Mouse (Mus musculus) liver, adult (tissue): ENCODE data around the gene Map6.

Source experiments
- GATA4 ChIP-seq: IDR thresholded peaks from 2 replicates; pipeline ENCODE4 v1.6.1; 2014; ENCODE audit warnings: mild to moderate bottlenecking, low read length; ENCODE audit not compliant: insufficient replicate concordance

The Map6 gene

GRCm38 (mm10) chr7:99279586-99279985, 12.3 kb downstream of the Map6 start:
- no peak for TF ChIP-seq GATA4

GRCm38 (mm10) chr7:99287287-99287686, 20.0 kb downstream of the Map6 start:
- no peak for TF ChIP-seq GATA4

GRCm38 (mm10) chr7:99290008-99290407, 22.8 kb downstream of the Map6 start:
- no peak for TF ChIP-seq GATA4

GRCm38 (mm10) chr7:99290925-99291324, 23.7 kb downstream of the Map6 start:
- no peak for TF ChIP-seq GATA4

- TF ChIP-seq GATA4, result no peak
Observed at GRCm38 (mm10) chr7:99294198-99294780, 27.0 kb downstream of the Map6 start.

- TF ChIP-seq GATA4, result no peak
Observed at GRCm38 (mm10) chr7:99295104-99295503, 27.9 kb downstream of the Map6 start.

GRCm38 (mm10) chr7:99300650-99301175, 33.5 kb downstream of the Map6 start:
- TF ChIP-seq GATA4, result no peak

- TF ChIP-seq GATA4, result no peak
Observed at GRCm38 (mm10) chr7:99304029-99304428, 36.8 kb downstream of the Map6 start.

GRCm38 (mm10) chr7:99304949-99305372, 37.7 kb downstream of the Map6 start:
- no peak for TF ChIP-seq GATA4

GRCm38 (mm10) chr7:99305688-99306087, 38.4 kb downstream of the Map6 start:
- TF ChIP-seq GATA4, result no peak

GRCm38 (mm10) chr7:99306640-99307039, 39.4 kb downstream of the Map6 start:
- no peak for TF ChIP-seq GATA4

GRCm38 (mm10) chr7:99311433-99311832, 44.2 kb downstream of the Map6 start:
- no peak for TF ChIP-seq GATA4

- TF ChIP-seq GATA4, result no peak
Observed at GRCm38 (mm10) chr7:99312058-99312457, 44.8 kb downstream of the Map6 start.

GRCm38 (mm10) chr7:99312671-99313143, 45.5 kb downstream of the Map6 start:
- no peak for TF ChIP-seq GATA4

GRCm38 (mm10) chr7:99313253-99313652, 46.0 kb downstream of the Map6 start:
- no peak for TF ChIP-seq GATA4

GRCm38 (mm10) chr7:99314565-99314964, 47.3 kb downstream of the Map6 start:
- TF ChIP-seq GATA4, result no peak

- no peak for TF ChIP-seq GATA4
Observed at GRCm38 (mm10) chr7:99316207-99316606, 49.0 kb downstream of the Map6 start.

- no peak for TF ChIP-seq GATA4
Observed at GRCm38 (mm10) chr7:99317475-99317874, 50.2 kb downstream of the Map6 start.

- TF ChIP-seq GATA4, result no peak
Observed at GRCm38 (mm10) chr7:99320524-99320923, 53.3 kb downstream of the Map6 start.
